Mouse (Mus musculus) naive thymus-derived CD4-positive, alpha-beta T cell, adult 2 months (primary cell): ENCODE measurements around the gene Tbc1d17.

Experiments
- DNase-seq: peaks from one replicate; pipeline ENCODE4 v3.0.0-alpha.2; 2011; ENCODE audit warnings: low read depth

Tbc1d17 gene

GRCm38 (mm10) chr7:44852259-44853027 is 3.6 kb upstream of the Tbc1d17 start:
- DNase-seq: no peak

DNA sequence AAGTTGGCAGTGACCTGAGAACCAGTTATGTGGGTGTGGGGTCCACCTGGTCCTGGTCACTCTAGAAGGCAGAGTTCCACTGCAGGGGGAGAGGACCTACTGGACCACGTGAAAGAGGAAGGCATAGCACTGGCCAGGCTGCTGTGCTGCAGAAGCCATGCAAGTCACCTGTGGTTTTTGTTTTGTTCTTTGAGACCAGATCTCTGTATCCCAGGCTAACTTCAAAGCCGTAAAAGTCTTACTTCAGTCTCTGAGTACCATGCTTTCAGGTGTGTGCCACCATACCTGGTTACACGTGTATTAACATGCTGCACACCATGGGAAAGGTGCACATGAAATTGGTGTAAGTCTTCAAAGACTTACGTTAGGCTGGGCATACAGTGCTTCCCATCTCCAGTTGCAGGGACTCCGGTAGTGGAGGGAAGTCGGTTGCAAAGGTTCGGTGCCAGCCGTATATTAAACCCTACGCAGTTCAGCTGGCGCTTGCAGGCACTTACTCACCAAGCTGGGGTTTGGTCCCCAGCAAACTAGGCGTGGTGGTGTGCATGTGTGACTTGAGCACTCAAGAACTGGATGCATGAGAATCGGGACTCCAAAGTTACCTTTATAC is 2.9 kb upstream of the Tbc1d17 start:
- DNase-seq: no peak

- no peak for DNase-seq
These were observed 2.1 kb upstream of the Tbc1d17 start for GRCm38 (mm10) chr7:44850789-44851624.

DNA sequence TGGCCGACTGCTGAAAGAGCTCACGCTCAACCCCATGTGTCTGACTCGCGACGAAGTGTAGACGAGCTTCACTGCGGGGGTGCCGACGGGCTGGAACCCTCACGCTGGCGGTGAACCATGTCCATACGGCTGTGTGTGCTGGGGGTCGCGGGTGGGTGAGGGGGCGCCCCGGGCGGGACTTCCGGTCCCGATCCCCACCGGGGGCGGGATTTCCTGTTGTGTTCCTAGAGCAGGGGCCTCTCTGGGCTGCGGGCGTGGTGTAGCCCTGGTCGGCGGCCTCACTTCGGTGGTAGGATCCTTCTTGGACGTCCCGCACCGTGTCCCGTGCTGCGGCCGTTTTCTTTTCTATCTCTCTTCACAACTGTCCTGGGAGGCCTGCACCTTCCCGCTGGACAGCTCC is 1.3 kb upstream of the Tbc1d17 start:
- no peak for DNase-seq

GRCm38 (mm10) chr7:44849416-44850111 is 685 bp upstream of the Tbc1d17 start:
- DNase-seq: peak; percentile 96

DNA sequence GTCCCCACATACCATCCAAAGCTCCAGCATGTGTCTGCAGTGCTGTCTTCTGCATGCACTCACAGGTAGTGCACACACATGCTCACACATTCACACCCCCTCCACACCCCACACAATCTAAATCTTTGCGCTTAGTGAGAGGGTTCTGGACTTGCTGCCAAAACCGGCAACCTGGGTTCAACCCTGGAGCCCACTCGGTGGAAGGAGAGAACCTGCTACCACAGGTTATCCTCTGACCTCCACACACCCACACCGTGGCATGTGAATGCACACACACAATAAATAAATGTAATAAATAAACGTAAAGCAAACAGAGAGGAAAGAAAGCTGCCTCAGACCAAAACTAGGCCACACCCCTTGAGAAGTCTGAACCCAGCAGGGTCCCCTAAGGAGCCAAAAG is 1.1 kb downstream of the Tbc1d17 start:
- no peak for DNase-seq

GRCm38 (mm10) chr7:44846804-44847203 is 2.1 kb downstream of the Tbc1d17 start:
- DNase-seq: no peak

DNA sequence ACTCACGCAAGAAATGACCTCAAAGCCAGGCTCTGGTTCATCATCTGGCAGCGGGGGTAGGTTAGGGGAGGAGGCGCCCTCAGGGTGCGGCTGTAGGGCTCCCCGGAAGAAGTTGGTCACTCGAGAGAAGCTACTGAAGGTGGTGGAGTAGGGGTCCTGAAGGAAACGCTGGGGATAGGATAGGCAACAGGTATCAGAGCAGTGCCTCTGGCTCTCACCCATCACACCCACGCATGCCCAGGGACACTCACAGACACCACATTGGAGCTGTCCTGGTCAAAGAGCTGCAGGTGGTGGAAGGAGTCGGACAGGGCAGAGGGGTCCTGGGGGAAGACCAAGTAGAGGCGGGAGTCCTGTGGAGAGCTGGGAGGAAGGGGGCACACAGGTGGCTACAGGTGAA is 3.9 kb downstream of the Tbc1d17 start:
- DNase-seq: no peak

DNA sequence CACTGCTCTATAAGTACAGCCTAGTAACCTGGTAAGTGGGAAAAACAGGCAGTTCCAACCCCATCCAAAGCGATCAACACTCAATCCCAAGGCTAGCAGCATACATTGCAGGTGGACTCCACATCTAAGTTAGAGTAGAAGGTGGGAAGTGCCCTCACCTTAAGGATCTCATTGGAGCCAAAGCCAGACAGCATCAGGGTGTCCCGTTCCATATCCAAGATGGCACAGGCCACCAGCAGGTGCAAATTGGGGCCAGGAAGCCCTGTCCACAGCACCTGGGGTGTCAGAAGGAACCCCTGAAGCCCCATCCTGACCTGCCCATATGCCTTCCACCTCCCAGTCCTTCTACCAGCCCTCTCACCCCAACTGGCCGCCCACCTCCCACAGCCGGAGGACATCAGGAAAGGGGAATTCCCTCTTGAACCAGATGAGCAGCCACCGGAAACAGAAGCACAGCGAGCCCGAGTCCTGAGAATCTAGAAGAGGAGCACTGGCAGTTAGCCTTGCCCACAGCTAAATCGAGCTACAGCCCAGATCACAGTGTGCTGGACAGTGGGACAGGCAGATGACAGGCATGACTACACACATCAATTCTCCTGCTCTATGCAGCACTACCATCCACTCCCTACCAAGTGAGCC is 6.9 kb downstream of the Tbc1d17 start:
- DNase-seq: no peak

DNA sequence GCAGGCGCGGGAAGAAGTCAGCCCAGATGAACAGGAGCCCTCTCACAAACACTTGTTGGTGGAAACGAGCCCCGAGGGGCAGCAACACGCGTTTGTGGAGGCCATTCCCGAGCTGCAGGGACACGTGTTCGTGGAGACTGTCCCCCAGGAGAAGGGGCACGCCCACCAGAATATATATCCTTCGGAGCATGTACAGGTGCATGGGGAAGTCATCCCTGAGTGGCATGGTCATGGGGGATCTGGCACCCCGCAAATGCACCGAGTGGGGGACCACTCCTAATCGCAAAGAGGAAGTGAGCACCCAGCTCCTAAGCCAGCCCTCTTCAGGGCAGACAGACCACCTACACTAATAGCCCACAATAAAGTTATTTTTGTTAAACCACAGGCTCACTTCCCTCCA is 8.5 kb downstream of the Tbc1d17 start:
- DNase-seq: no peak

DNA sequence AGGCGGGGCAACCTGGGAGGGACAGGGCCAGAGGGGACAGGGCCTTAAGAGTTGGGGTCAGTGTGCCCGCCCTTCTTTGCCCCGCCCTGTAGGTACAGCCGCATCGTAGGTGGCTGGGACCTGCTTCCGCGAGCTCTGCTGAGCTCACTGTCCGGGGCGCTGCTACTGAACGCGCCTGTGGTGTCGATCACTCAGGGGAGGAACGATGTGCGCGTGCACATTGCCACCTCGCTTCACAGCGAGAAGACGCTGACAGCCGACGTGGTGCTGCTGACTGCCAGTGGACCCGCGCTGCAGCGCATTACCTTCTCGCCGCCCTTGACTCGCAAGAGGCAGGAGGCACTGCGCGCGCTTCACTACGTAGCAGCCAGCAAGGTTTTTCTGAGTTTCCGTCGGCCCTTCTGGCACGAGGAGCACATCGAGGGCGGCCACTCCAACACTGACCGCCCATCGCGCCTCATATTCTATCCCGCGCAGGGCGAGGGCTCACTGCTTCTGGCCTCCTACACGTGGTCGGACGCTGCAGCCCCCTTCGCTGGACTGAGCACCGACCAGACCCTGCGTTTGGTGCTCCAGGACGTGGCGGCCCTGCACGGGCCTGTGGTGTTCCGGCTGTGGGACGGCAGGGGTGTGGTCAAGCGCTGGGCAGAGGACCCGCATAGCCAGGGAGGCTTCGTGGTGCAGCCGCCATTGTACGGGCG is 9.2 kb downstream of the Tbc1d17 start:
- DNase-seq: peak; percentile 65

- no peak for DNase-seq
These were observed 9.7 kb downstream of the Tbc1d17 start for GRCm38 (mm10) chr7:44839171-44839490.

GRCm38 (mm10) chr7:44838073-44838472 is 10.8 kb downstream of the Tbc1d17 start:
- DNase-seq: no peak

DNA sequence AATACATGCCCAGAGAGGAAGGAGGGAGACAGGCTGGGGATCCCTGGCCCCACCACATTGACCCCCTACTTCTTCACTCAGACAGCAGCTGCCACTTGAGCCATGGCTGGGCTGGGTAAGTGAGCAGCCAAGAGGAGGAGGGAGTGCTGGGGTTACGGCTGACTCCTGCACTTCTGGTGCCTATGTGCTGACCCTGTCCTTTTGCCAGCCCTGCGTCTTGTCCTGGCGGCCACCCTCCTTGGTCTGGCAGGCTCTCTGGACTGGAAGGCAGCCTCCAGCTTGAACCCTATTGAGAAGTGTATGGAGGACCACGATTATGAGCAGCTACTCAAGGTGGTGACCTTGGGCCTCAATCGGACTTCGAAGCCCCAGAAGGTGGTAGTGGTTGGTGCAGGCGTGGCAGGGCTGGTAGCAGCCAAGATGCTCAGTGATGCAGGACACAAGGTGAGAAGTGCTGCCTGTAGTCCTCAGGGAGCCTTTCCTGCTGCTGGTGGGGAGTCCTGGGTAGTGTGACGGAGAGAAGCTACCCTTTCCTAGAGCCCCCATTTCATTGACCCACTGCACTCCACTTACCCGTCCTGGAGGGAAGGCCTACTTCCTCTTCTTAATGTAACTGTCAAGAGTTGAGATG is 12.3 kb downstream of the Tbc1d17 start:
- no peak for DNase-seq

DNA sequence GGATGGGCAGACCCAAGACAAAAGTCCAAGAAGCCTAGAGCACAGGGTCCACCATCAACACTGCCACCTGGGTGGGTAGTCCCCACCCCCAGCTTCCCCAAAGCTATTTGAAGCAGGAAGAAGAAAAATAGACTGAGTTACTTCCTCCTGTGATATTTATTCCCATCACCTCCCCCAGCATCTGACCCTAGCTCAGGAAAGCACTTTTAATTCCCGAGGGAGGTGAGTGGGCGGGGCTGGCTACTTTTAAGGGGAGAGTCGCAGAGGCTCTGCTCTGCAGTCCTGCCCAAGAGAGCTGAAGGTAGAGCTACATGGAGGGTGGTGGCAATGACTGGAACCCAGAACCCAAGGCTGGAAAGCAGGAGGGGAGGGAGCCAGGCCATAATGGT is 12.9 kb downstream of the Tbc1d17 start:
- DNase-seq: no peak

- DNase-seq: no peak
These were observed 13.4 kb downstream of the Tbc1d17 start for GRCm38 (mm10) chr7:44835373-44836015.

DNA sequence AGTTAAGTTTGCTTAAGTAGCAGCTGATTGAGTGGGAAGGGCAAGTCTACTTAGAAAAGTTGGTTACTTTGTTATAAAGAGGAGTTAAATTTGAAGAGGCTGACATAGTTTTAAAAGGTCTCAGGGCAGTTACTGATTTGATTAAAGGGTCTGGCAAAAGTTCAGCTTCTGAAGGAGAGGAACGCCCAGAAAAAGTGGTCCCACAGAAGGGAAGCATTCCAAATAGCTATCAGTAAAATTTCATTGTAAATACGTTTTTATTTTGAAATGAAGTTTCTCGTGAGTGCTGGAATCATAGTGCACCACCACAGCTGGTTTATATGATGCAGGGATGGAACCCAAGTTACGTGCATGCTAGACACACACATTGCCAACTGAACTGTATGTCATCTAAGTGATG is 16.1 kb downstream of the Tbc1d17 start:
- no peak for DNase-seq

DNA sequence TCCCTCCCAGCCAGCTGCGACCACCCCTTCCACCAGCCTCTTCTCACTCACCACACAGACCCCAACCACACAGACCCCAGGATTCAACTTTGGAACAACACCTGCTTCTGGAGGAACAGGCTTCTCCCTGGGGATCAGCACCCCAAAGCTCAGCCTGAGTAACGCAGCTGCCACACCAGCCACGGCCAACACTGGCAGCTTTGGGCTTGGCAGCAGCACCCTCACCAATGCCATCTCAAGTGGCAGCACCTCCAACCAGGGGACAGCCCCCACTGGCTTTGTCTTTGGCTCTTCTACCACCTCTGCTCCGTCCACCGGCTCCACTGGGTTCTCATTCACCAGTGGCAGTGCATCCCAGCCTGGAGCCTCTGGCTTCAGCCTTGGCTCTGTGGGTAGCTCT is 20.2 kb downstream of the Tbc1d17 start:
- DNase-seq: no peak

DNA sequence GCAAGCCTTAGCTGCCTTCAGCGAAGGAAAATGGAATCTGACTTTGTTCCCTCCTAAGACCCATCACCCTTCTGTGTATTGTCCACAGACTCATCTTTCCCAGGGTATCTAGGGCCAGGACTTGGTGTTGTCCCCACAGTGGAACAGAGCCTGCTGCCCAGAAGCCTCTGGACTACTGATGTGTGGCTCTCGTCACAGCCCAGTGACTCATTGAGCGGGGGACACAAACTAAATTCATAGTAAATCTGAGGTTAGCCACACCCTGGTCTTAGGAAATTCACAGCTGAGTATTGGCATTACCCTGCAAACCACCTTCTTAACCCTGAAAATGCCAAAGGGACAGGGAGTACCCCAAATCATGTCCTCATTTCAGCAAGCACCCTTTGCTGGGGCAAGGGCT is 22.1 kb downstream of the Tbc1d17 start:
- DNase-seq: no peak

GRCm38 (mm10) chr7:44824872-44825271 is 24.0 kb downstream of the Tbc1d17 start:
- DNase-seq: peak; percentile 90
